Mouse (Mus musculus) megakaryocyte, embryonic 14.5 days (primary cell): Measurements from ENCODE around the gene Cyp4f39.

ENCODE experiments used
- FLI1 ChIP-seq: IDR thresholded peaks from 2 replicates; pipeline ENCODE4 v1.6.1; 2012; ENCODE audit warnings: low read length, inconsistent platforms, mixed read lengths
- GATA1 ChIP-seq: IDR thresholded peaks from 3 replicates; pipeline ENCODE4 v1.6.1; 2012; ENCODE audit warnings: mixed read lengths, low read length, inconsistent platforms, borderline replicate concordance

GRCm38 (mm10) chr17:32454188-32454587 is 1.7 kb downstream of the Cyp4f39 start:
- TF ChIP-seq GATA1 (no peak), FLI1 (no peak)
